Mouse (Mus musculus): ENCODE data around the gene Baiap3.
A peak's percentile ranks its signal among the peaks of the same experiment; 100 is the strongest.
"Not testable (repeated sequence)": the region's sequence is repeated elsewhere in the genome, so short reads cannot be mapped to it uniquely, and the experiment has no call there.

Baiap3 gene

GRCm38 (mm10) chr17:25248033-25248750, 8.0 kb downstream of the Baiap3 start:
- DNase-seq (ENCODE audit: low read depth in 1 of 2, low spot score in 2 of 2) = no peak

DNA sequence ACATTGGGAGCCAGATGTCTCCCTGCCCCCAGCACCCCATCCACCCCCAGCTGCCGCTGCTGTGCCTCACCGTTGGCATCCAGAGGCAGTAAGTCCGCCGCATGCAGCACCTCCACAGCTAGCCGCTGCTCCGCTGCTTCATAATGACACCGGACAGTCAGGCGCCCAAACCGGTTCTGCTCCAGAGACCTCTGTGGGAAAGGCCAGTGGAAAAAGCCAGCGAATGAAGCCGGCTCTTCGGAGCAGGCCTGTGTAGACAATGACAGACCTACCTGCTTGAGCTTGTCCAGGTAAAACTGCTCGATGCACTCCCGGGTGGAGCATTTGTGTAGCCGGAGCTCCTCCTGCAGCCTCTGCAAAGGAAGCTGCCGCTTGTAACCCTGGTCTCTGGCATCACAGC, 11.9 kb downstream of the Baiap3 start:
- DNase-seq (ENCODE audit: low read depth in 1 of 2, low spot score in 2 of 2) = no peak

GRCm38 (mm10) chr17:25243131-25243780, 12.9 kb downstream of the Baiap3 start:
- no peak for DNase-seq (ENCODE audit: low read depth in 1 of 2, low spot score in 2 of 2)

DNA sequence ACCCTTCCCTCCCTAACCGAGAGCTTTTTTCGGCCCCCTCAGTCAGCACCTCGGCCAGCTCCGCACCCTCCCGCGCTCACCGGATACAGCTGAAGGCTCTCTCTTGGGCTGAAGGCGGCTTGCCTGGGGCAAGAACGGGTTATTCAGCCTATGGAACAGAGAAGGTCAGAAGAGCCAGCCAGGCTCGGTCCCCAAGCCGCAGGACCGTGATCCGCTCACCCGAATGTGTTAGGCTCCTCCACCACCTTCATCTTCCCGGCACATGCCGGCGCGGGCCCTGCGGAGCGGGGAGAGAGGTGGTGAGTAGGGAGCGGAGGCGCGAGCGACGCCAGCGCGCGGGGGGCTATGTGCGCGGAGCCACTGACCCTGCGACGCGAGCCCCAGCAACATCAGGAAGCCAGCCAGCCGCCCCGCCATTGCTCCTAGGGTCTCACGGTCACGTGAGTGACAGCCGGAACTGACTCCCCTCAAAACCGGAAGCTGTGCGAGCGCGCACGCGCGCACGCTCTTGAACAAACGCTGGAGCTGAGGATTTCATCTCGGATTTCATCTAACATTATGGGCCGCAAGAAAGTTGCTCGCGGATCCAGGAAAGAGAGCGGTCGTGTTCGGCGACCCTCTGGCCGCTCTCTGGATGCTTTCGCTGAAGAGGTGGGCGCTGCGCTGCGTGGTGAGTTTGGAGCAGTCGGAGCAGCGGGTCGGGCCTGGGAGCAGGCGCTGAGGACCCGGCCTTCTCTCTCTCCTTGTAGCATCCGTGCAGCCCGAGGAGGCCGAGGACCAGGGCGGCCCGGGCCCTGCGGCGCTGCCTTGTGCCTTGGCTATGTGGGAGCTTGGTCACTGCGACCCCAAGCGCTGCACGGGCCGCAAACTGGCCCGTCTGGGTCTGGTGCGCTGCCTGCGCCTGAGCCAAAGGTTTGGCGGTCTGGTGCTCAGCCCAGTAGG, 16.2 kb downstream of the Baiap3 start, which contains the start of the genes Gnptg and Tsr3:
TSS of gene Gnptg (minus strand) at position 430 of the 942 bp plus-strand sequence.
TSS of gene Tsr3 (plus strand) at position 476 of the 942 bp plus-strand sequence.
- peak; percentile 29 to 65 for DNase-seq (ENCODE audit: low read depth in 1 of 2, low spot score in 2 of 2)

DNA sequence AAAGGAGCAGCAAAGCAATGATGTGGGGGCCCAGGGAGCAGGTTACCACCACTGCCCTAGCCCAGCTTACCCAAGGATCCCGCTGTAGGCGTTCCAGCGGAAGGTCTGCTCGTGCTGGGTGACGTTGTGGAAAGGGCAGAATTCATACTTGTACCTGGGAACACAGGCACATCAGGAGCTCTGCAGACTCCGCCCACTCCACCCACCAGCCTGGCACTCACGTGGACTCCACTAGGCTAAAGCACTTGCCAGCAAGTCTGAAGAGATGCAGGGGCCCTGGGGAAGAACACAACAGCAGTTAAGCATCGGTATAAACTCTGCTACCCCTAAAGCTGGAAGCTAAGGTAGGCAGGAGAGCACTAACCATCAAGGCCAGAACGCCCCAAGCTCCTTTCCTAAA, 20.5 kb downstream of the Baiap3 start:
- DNase-seq (ENCODE audit: low read depth in 1 of 2, low spot score in 2 of 2) = no peak

DNA sequence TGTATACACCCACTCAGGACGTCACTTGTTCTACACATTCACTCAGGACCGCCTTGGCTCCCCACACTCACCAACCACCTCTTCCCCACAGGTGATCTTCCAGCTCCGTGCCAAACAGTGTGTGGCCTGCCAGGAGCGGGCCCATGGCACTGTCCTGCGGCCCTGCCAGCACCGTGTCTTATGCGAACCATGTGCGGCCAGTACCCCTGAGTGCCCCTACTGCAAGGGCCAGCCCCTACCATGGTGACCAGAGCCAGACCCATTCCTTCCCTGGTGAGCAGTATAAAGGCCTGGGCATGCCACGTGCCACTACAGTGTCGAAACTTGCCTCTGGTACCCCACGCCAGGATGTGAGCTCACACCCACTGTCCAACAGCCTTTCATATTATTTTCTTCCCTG, 24.5 kb downstream of the Baiap3 start:
- DNase-seq (ENCODE audit: low read depth in 1 of 2, low spot score in 2 of 2) = not testable (repeated sequence)

DNA sequence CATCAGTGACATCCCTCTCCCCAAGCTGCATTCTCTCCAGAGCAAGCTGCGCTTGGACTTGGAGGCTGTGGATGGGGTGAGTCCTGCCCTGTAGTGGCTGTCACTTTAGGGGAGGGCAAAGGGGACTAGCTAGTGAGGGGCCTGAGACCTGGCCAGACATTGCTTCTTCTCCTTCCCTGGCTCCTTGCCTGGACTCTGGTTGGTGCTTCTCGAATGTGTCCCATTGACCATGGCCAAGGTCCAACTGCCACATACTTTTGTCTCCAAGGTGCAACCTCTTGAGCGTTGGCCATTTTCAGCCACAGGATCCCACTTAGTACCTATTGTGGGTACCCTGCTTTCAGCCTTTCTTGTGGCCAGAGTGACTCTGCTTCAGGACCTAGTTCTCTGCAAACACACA, 25.5 kb downstream of the Baiap3 start:
- DNase-seq (ENCODE audit: low read depth in 1 of 2, low spot score in 2 of 2) = no peak

- not testable (repeated sequence) for DNase-seq (ENCODE audit: low read depth in 1 of 2, low spot score in 2 of 2)
Measured at GRCm38 (mm10) chr17:25230014-25230655, 26.0 kb downstream of the Baiap3 start.

- no peak for DNase-seq (ENCODE audit: low read depth in 1 of 2, low spot score in 2 of 2)
Measured at GRCm38 (mm10) chr17:25227991-25228390, 28.2 kb downstream of the Baiap3 start.

GRCm38 (mm10) chr17:25225659-25226058, 30.5 kb downstream of the Baiap3 start:
- DNase-seq (ENCODE audit: low read depth in 1 of 2, low spot score in 2 of 2) = no peak

- DNase-seq (ENCODE audit: low read depth in 1 of 2, low spot score in 2 of 2) = no peak
Measured at GRCm38 (mm10) chr17:25224586-25225222, 31.5 kb downstream of the Baiap3 start.

- no peak for DNase-seq (ENCODE audit: low read depth in 1 of 2, low spot score in 2 of 2)
Measured at GRCm38 (mm10) chr17:25222951-25223601, 33.1 kb downstream of the Baiap3 start.

- DNase-seq (ENCODE audit: low read depth in 1 of 2, low spot score in 2 of 2) = not testable (repeated sequence)
Measured at GRCm38 (mm10) chr17:25222504-25222940, 33.6 kb downstream of the Baiap3 start.

- DNase-seq (ENCODE audit: low read depth in 1 of 2, low spot score in 2 of 2) = no peak
Measured at GRCm38 (mm10) chr17:25221821-25222503, 34.2 kb downstream of the Baiap3 start.

DNA sequence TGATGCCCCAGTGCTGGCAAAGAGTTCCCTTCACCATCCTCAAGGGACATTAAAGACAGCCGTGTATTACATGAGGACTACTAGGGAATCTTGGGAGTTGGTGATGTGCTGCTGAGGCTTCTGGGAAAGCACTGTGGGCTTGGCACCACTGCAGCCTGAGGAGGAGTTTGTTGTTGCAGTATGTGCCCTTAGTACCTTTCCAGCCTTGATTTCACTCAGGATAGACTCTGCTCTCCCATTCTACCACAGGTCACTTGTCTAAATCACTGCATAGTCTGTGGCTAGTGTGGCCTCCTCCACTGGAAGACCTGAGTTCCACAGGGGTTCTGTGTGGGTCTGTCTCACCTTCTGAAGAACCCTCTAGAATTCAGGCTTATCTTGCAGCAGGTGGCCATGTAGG, 35.4 kb downstream of the Baiap3 start:
- no peak for DNase-seq (ENCODE audit: low read depth in 1 of 2, low spot score in 2 of 2)

DNA sequence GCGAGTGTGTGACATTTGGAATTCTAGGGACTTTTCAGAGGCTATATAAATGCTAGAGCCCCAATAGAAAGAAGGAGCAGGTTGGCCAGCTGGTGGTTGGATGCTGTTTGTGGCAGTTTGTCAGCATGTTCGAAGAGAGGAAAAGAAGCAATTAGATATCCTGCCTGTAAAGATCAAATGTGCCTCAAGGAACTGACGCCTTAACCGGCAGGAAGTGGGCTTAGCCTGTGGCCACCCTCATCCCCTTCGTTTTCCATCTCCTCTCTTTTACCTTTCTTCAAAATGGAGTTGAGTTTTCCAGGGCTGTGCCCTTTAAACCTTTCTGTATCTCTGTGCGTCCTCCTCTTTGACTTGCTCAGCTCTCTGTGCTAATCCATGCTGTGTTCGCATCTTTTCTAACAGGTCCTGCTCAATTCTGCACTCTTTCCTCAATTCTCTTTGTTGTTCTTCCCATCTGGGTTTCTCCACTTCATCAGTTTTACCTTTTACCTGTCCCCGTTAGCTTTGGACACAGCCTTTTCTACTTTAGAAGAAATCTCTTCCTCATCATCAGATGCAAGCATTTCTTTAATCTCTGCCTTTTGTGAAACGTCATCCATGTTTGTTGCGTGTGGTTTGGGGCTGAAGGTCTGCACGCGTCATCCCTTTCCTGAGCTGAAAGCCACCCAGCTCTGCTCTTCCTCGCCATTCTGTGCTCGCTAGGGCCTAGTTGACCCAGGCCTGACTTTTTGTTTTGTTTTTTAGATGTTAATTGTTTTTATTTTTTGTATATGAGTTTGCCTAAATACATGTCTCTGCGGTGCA, 36.5 kb downstream of the Baiap3 start:
- DNase-seq (ENCODE audit: low read depth in 1 of 2, low spot score in 2 of 2) = no peak

DNA sequence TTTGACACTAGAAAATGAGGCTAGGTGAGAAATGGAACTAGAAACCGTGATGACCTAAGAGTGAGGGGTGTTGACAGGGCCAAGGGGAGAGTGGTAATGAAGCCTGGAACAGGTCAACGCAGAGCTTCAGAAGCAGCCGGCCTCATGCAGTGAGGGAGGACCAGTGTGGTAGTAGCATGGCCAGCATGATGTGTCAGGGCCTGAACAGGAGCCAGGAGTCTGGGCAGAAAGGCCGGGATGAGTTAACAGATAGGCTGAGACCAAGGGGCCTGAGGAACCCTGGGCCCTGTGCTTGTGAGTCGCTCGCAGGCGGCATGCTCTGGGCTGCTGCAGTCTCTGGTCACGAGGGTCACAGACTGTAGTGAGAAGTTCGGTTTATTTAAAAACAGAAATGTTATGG, 37.2 kb downstream of the Baiap3 start:
- DNase-seq (ENCODE audit: low read depth in 1 of 2, low spot score in 2 of 2) = no peak

DNA sequence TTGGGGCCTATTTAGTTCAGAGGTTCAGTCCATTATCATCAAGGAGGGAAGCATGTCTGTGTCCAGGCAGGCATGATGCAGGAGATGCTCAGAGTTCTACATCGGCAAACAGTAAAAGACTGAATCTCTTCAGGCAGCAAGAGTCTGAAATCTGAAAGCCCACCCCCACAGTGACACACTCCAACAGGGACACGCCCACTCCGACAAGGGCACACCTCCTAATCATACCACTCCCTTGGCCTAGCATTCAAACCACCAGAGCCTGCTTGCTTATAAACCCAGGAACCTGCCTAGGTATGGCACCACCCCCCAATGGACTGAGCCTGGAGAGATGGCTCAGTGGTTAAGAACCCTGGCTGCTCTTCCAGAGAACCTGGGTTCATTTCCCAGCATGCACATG, 40.7 kb downstream of the Baiap3 start:
- no peak for DNase-seq (ENCODE audit: low read depth in 1 of 2, low spot score in 2 of 2)

GRCm38 (mm10) chr17:25211705-25212104, 44.5 kb downstream of the Baiap3 start:
- DNase-seq (ENCODE audit: low read depth in 1 of 2, low spot score in 2 of 2) = no peak
